Mouse (Mus musculus) small intestine, adult 2 months (tissue): Measurements from ENCODE around the gene Cdh12.

Experiments
- CTCF ChIP-seq: fragments of 200-500 bp; IDR thresholded peaks from 2 replicates; pipeline ENCODE4 v1.5.1; 2012; ENCODE audit warnings: low read depth, mild to moderate bottlenecking, control low read depth, inconsistent platforms, low read length, moderate library complexity, mixed read lengths; ENCODE audit not compliant: insufficient replicate concordance, insufficient read length; ENCODE audit errors: extremely low read depth
- POLR2A ChIP-seq: fragments of 200-500 bp; IDR thresholded peaks from 2 replicates; pipeline ENCODE4 v1.6.1; 2012; ENCODE audit warnings: low read depth, mild to moderate bottlenecking, control low read depth, inconsistent platforms, low read length, moderate library complexity

GRCm38 (mm10) chr15:21223006-21223405 is 773.9 kb downstream of the Cdh12 start:
- no peak for TF ChIP-seq CTCF
- TF ChIP-seq POLR2A = no peak
